Mouse (Mus musculus) CH12.LX (cell line): ENCODE measurements around the gene Tmem184a.

Source experiments
- CTCF ChIP-seq, 2 experiments: IDR thresholded peaks in 1 of 2; conservative IDR thresholded peaks in 1 of 2; 2 replicates each; pipeline ENCODE4 v1.5.1; 2011 to 2012; ENCODE audit warnings: low read depth in 2 of 2, low read length in 2 of 2, improper control_type of control experiment in 1 of 2, inconsistent platforms in 1 of 2, mild to moderate bottlenecking in 1 of 2, moderate library complexity in 1 of 2
- EP300 ChIP-seq: IDR thresholded peaks from 2 replicates; pipeline ENCODE4 v1.6.1; 2011; ENCODE audit warnings: low read length, improper control_type of control experiment
- GABPA ChIP-seq: IDR thresholded peaks from 2 replicates; pipeline ENCODE4 v1.6.1; 2012; ENCODE audit warnings: low read depth, low read length, improper control_type of control experiment, inconsistent platforms; ENCODE audit not compliant: insufficient replicate concordance
- HCFC1 ChIP-seq: IDR thresholded peaks from 2 replicates; pipeline ENCODE4 v1.6.1; 2012; ENCODE audit warnings: low read depth, mild to moderate bottlenecking, inconsistent platforms, low read length, improper control_type of control experiment
- JUND ChIP-seq: conservative IDR thresholded peaks from 2 replicates; pipeline ENCODE4 v1.6.1; 2011; ENCODE audit warnings: low read depth, low read length, improper control_type of control experiment
- MAFK ChIP-seq: IDR thresholded peaks from 2 replicates; pipeline ENCODE4 v1.6.1; 2011; ENCODE audit warnings: low read length, improper control_type of control experiment; ENCODE audit not compliant: insufficient replicate concordance
- MAX ChIP-seq: IDR thresholded peaks from 2 replicates; pipeline ENCODE4 v1.6.1; 2011; ENCODE audit warnings: low read length, improper control_type of control experiment
- MEF2A ChIP-seq: IDR thresholded peaks from 2 replicates; pipeline ENCODE4 v1.6.1; 2014; ENCODE audit warnings: low read depth, mild to moderate bottlenecking, inconsistent platforms, low read length, improper control_type of control experiment, borderline replicate concordance
- NELFE ChIP-seq: IDR thresholded peaks from 2 replicates; pipeline ENCODE4 v1.6.1; 2011; ENCODE audit warnings: low read depth, low read length, improper control_type of control experiment
- POLR2A ChIP-seq: IDR thresholded peaks from 2 replicates; pipeline ENCODE4 v1.6.1; 2011; ENCODE audit warnings: low read depth, mild to moderate bottlenecking, improper control_type of control experiment, low read length
- SMC3 ChIP-seq: IDR thresholded peaks from 2 replicates; pipeline ENCODE4 v1.6.1; 2011; ENCODE audit warnings: low read depth, low read length, improper control_type of control experiment
- USF2 ChIP-seq: conservative IDR thresholded peaks from 2 replicates; pipeline ENCODE4 v1.6.1; 2011; ENCODE audit warnings: low read depth, low read length, improper control_type of control experiment
- ZKSCAN1 ChIP-seq: IDR thresholded peaks from 2 replicates; pipeline ENCODE4 v1.6.1; 2012; ENCODE audit warnings: low read depth, inconsistent platforms, low read length, improper control_type of control experiment, borderline replicate concordance

GRCm38 (mm10) chr5:139812398-139813125, 7.2 kb downstream of the Tmem184a start:
- TF ChIP-seq CTCF (conservative IDR thresholded peaks at IDR 0.05 in 1 of 2, IDR thresholded peaks at IDR 0.05 in 1 of 2; ENCODE audit: low read depth in 2 of 2, low read length in 2 of 2) (no peak), MEF2A (no peak), ZKSCAN1 (no peak), HCFC1 (no peak), POLR2A (no peak), MAX (no peak), EP300 (no peak), GABPA (no peak), USF2 (no peak), MAFK (no peak), JUND (no peak), SMC3 (no peak), NELFE (no peak)
